Mouse (Mus musculus): ENCODE data around the gene Card14. TPM values are rescaled to one million over a fixed set of nuclear protein-coding genes. Genes with fewer than 3 reads are reported as not detected.
"Not testable (repeated sequence)": the region's sequence is repeated elsewhere in the genome, so short reads cannot be mapped to it uniquely, and the experiment has no call there.

Card14 gene
- total and polyA plus RNA-seq, 2 experiments from 2014 or later, result 0.81 to 1.7 TPM

GRCm38 (mm10) chr11:119287207-119287992 is 20.2 kb upstream of the Card14 start:
- H3K4me2 ChIP-seq (ENCODE audit: low read depth, low read length), result no peak overlapping the region
- TF ChIP-seq CTCF (IDR thresholded peaks at IDR 0.05; ENCODE audit: low read depth), result no peak
- DNase-seq (ENCODE audit: low spot score) (no peak), ATAC-seq (no peak)
- 90% methylated on average over 20 of the region's 20 CpGs for WGBS
- H3K27ac ChIP-seq, result no peak overlapping the region
- no peak overlapping the region for H3K4me3 ChIP-seq (ENCODE audit: low read length)
- H3K9me3 ChIP-seq (ENCODE audit: low read length), result no peaks in the 10 kb centered on the region
- H3K4me1 ChIP-seq (ENCODE audit: insufficient read depth, low read length), result no peaks in the 10 kb centered on the region
- peaks cover 57% of the 10 kb centered on the region for H3K36me3 ChIP-seq (ENCODE audit: insufficient read depth, low read length)
- no peak overlapping the region for H3K9ac ChIP-seq (replicated peaks; ENCODE audit: low read length)
- H3K27me3 ChIP-seq (ENCODE audit: insufficient read depth, low read length), result no peaks in the 10 kb centered on the region

GRCm38 (mm10) chr11:119292861-119293260 is 14.7 kb upstream of the Card14 start:
- H3K4me1 ChIP-seq (ENCODE audit: insufficient read depth, low read length); DNase-seq (ENCODE audit: low spot score); H3K4me3 ChIP-seq (ENCODE audit: low read length); H3K27ac ChIP-seq; H3K27me3 ChIP-seq (ENCODE audit: insufficient read depth, low read length); ATAC-seq; H3K9ac ChIP-seq (replicated peaks; ENCODE audit: low read length); H3K9me3 ChIP-seq (ENCODE audit: low read length); H3K4me2 ChIP-seq (ENCODE audit: low read depth, low read length): not testable (repeated sequence)
- H3K36me3 ChIP-seq (ENCODE audit: insufficient read depth, low read length), result peaks cover 64% of the 10 kb centered on the region
- 95% methylated on average over 8 of the region's 8 CpGs for whole genome bisulfite sequencing

GRCm38 (mm10) chr11:119297996-119298395 is 9.6 kb upstream of the Card14 start:
- Histone ChIP-seq H3K27ac (no peak overlapping the region), H3K4me1 (ENCODE audit: insufficient read depth, low read length) (peaks cover 5% of the 10 kb centered on the region), H3K27me3 (ENCODE audit: insufficient read depth, low read length) (no peaks in the 10 kb centered on the region), H3K9me3 (ENCODE audit: low read length) (no peaks in the 10 kb centered on the region), H3K36me3 (ENCODE audit: insufficient read depth, low read length) (peaks cover 32% of the 10 kb centered on the region), H3K4me3 (ENCODE audit: low read length) (no peak overlapping the region), H3K4me2 (ENCODE audit: low read depth, low read length) (peak overlapping the region; percentile 93; the same call in 1 of the 2 replicates), H3K9ac (replicated peaks; ENCODE audit: low read length) (no peak overlapping the region)
- TF ChIP-seq CTCF (IDR thresholded peaks at IDR 0.05; ENCODE audit: low read depth), result no peak
- DNase-seq (ENCODE audit: low spot score) (no peak), ATAC-seq (no peak)
- WGBS, result 87% methylated on average over 6 of the region's 6 CpGs

- no peak for DNase-seq (ENCODE audit: low spot score)
- 20% methylated on average over 7 of the region's 7 CpGs for WGBS
- Histone ChIP-seq H3K9ac (replicated peaks; ENCODE audit: low read length) (peak overlapping the region; percentile 99), H3K4me3 (ENCODE audit: low read length) (peak overlapping the region; percentile 80), H3K4me2 (ENCODE audit: low read depth, low read length) (peak overlapping the region; percentile 93), H3K4me1 (ENCODE audit: insufficient read depth, low read length) (peaks cover 5% of the 10 kb centered on the region), H3K36me3 (ENCODE audit: insufficient read depth, low read length) (peaks cover 23% of the 10 kb centered on the region), H3K27me3 (ENCODE audit: insufficient read depth, low read length) (no peaks in the 10 kb centered on the region), H3K27ac (peak overlapping the region; percentile 98), H3K9me3 (ENCODE audit: low read length) (no peaks in the 10 kb centered on the region)
- no peak for TF ChIP-seq CTCF (IDR thresholded peaks at IDR 0.05; ENCODE audit: low read depth)
- no peak for ATAC-seq
These were observed 8.7 kb upstream of the Card14 start for GRCm38 (mm10) chr11:119298917-119299316.

GRCm38 (mm10) chr11:119299391-119300245 is 8.0 kb upstream of the Card14 start, which contains the start of gene Eif4a3:
Eif4a3 (minus strand) TSS chr11:119300089.
- H3K4me3 ChIP-seq (ENCODE audit: low read length), result peak within 1 kb of the TSS; percentile 80
- DNase-seq (ENCODE audit: low spot score) (peak; percentile 99), ATAC-seq (peak; percentile 97)
- no peaks in the 10 kb centered on the region for H3K27me3 ChIP-seq (ENCODE audit: insufficient read depth, low read length)
- peak within 1 kb of the TSS; percentile 99 for H3K9ac ChIP-seq (replicated peaks; ENCODE audit: low read length)
- peak within 1 kb of the TSS; percentile 93 for H3K4me2 ChIP-seq (ENCODE audit: low read depth, low read length)
- H3K9me3 ChIP-seq (ENCODE audit: low read length), result no peaks in the 10 kb centered on the region
- H3K4me1 ChIP-seq (ENCODE audit: insufficient read depth, low read length), result peaks cover 5% of the 10 kb centered on the region
- TF ChIP-seq CTCF (IDR thresholded peaks at IDR 0.05; ENCODE audit: low read depth), result no peak
- WGBS, result under 1% methylated on average over 89 of the region's 89 CpGs
- H3K36me3 ChIP-seq (ENCODE audit: insufficient read depth, low read length), result peaks cover 16% of the 10 kb centered on the region
- H3K27ac ChIP-seq, result peak within 1 kb of the TSS; percentile 98

- H3K27ac ChIP-seq, result peak overlapping the region; percentile 98
- WGBS, result under 1% methylated on average over 31 of the region's 31 CpGs
- peaks cover 9% of the 10 kb centered on the region for H3K36me3 ChIP-seq (ENCODE audit: insufficient read depth, low read length)
- H3K4me3 ChIP-seq (ENCODE audit: low read length), result peak overlapping the region; percentile 80
- H3K9me3 ChIP-seq (ENCODE audit: low read length), result no peaks in the 10 kb centered on the region
- TF ChIP-seq CTCF (IDR thresholded peaks at IDR 0.05; ENCODE audit: low read depth), result peak; percentile 42
- H3K4me1 ChIP-seq (ENCODE audit: insufficient read depth, low read length), result peaks cover 5% of the 10 kb centered on the region
- H3K4me2 ChIP-seq (ENCODE audit: low read depth, low read length), result peak overlapping the region; percentile 93
- H3K9ac ChIP-seq (replicated peaks; ENCODE audit: low read length), result peak overlapping the region; percentile 99
- ATAC-seq (no peak), DNase-seq (ENCODE audit: low spot score) (no peak)
- H3K27me3 ChIP-seq (ENCODE audit: insufficient read depth, low read length), result no peaks in the 10 kb centered on the region
These were observed 7.2 kb upstream of the Card14 start for GRCm38 (mm10) chr11:119300246-119300935.

All from hindbrain, postnatal 0 days (tissue).